Mouse (Mus musculus) left cerebral cortex, adult 2 months (tissue): ENCODE data around the gene Gpx2. TPM values are rescaled to one million over a fixed set of nuclear protein-coding genes. Genes with fewer than 3 reads are reported as not detected.

Experiments
- DNase-seq, 2 experiments: peaks; one replicate each; pipeline ENCODE4 v3.0.0; 2021 to 2022; ENCODE audit warnings: low spot score in 2 of 2, mixed read lengths in 1 of 2; ENCODE audit errors: extremely low spot score in 1 of 2
- H3K27ac ChIP-seq: fragments of 200-600 bp; 2 replicates; pipeline ENCODE4 v1.8.1; 2022
- H3K4me3 ChIP-seq: fragments of 200-600 bp; 2 replicates; pipeline ENCODE4 v1.8.1; 2022
- CTCF ChIP-seq: fragments of 200-600 bp; IDR thresholded peaks from 2 replicates; pipeline ENCODE4 v1.8.1; 2022; ENCODE audit warnings: antibody characterized with exemption, mild to moderate bottlenecking, moderate library complexity
- intact Hi-C: fragments of 180-260 bp; cut with DNase I; formaldehyde crosslinking; loops from one replicate; pipeline ENCODE4 v1.15.1; 2025
- total RNA-seq, 2 experiments: library from RNA; stranded (reverse); gene quantifications; 2 replicates each; pipeline ENCODE4 v1.2.3; 2021

Gpx2 gene
- total RNA-seq, 2 experiments from 2014 or later = 0.34 to 0.47 TPM

DNA sequence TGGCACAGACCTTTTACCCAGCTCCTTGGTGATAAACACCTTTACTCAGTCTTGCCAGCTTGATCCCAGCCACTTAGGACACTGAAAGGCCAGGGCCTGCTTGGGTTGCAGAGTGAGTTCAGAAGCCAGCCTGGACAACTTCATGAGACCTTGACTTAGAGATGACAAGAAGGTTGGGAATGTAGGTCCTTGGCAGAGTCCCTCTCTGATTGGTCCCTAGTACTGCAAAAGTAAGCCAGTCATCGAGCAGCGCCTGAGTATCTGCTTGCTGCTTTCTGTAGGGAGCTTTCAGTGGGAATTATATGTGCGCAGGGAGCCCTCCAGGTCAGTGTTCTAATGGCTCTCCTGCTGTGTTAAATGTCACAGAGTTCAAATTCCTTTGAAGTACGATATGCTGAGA lies 20.2 kb downstream of the Gpx2 start:
- intact Hi-C loops = no loop called here
- Histone ChIP-seq H3K27ac (no peak overlapping the region), H3K4me3 (no peak overlapping the region)
- TF ChIP-seq CTCF = no peak
- DNase-seq = no peak

DNA sequence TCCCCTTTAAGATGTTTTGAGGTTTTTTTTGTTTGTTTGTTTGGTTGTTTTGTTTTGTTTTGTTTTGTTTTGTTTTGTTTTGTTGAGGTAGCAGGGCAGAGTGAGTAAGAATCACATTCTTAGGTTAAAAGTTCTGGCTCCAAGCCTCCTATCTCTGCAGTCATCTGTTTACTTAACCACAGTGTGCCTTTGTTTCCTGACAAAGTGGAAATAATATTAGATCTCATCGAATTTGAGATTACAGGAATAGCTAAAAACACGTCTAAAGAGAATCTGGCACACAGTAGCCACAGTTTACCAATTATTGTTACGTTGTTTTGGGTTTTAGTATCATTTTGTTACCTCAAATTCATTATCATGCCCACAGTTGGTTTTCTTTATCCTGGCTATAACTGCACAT lies 20.7 kb downstream of the Gpx2 start:
- intact Hi-C loops = no loop called here
- Histone ChIP-seq H3K27ac (no peak overlapping the region), H3K4me3 (no peak overlapping the region)
- DNase-seq = no peak
- no peak for TF ChIP-seq CTCF

DNA sequence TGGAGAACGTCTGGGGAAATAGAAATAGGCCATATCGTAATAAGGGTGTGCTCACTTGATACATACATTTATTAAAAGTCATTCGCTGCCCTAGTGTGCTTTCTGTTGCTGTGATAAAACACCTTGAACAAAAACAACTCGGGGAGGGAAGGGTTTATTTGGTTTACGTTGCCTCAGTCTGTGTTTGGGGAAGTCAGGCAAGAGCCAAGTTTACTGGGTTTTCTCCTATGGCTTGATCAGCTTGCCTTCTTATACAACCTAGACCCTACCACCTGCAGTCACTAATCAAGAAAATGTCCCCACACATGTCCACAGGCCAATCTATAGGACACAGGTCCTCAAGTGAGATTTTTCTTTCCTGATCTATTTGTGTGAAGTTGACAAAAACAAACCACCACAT lies 23.8 kb downstream of the Gpx2 start:
- no peak for DNase-seq
- no peak for TF ChIP-seq CTCF
- intact Hi-C loops = no loop called here

DNA sequence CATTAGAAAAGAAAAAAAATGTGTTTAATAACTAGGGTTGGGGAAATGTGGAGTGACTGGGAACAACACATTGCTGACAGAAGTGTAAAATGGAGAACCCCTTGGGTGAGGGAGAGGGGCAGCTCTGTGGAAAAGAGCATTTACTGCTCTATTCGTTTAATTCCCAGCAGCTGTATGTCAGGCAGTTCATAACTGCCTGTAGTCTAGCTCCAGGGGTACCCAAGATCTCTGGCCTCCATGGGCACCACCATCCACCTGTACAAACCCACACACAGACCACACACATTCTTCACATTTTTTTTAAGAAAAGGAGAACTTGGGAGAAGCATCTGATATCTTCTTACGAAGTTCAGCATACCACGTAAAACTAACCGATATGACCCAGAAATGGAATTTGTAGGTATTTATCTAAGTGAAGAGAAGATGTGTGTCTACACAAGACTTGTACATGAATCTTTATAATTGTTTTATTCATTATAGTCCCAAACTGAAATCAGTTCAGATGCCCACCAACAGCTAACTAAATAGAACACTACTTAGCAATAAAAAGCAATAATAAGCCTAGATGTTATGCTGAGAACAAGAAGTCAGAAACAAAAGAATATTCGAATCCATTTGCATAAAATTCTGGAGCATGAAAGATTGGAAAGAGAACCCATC lies 24.4 kb downstream of the Gpx2 start:
- Histone ChIP-seq H3K27ac (no peak overlapping the region), H3K4me3 (no peak overlapping the region)
- DNase-seq = no peak
- no peak for TF ChIP-seq CTCF
- intact Hi-C loops = no loop called here

More for the DNA sequence above, 23.8 kb downstream of the Gpx2 start:
- Histone ChIP-seq H3K4me3 (no peak overlapping the region), H3K27ac (no peak overlapping the region)

DNA sequence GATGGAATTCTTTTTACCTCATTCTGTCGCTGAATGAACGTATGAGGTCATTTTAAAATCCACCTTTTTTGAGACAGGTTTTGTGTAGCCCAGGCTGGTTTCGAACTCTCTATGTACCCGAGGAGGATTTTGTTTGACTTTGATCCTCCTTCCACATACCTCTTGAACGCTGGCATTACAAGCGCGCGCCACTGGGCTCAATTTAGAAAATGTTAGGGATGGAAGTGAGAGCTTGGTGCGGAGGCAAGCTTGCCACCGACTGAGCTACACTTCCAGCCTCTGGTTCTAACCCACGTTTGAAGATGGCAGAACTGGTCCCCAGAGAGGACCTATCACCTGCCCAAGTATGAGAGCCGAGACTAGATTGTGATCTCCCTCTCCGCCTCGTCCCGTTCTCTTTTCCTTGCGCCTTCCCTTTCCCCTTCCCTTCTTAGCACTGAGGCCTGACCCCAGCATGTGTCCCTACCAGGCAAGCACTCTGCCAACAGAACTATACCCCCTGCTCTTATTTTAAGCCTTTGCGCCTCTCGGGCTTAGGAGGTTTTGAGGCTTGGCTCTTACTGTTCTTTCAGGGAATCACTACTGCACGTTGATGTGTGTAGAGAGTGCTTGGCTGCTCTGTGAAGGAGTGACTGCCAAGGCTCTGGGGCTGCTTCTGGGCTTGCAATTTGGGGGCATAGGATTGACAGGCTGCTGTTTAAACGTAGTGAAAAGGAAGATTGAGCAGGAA lies 29.3 kb downstream of the Gpx2 start:
- intact Hi-C loops = no loop called here
- H3K27ac ChIP-seq = peak overlapping the region; percentile 99
- H3K4me3 ChIP-seq = peak overlapping the region; percentile 87
- peak; percentile 1 for TF ChIP-seq CTCF
- no peak for DNase-seq

- intact Hi-C loops = no loop called here
- no peak for TF ChIP-seq CTCF
These were observed 30.0 kb downstream of the Gpx2 start, which contains the start of the genes Churc1 and Fntb for GRCm38 (mm10) chr12:76765354-76765851. TSS of gene Churc1 (plus strand) at chr12:76765538. TSS of gene Fntb (plus strand) at chr12:76765589.

DNA sequence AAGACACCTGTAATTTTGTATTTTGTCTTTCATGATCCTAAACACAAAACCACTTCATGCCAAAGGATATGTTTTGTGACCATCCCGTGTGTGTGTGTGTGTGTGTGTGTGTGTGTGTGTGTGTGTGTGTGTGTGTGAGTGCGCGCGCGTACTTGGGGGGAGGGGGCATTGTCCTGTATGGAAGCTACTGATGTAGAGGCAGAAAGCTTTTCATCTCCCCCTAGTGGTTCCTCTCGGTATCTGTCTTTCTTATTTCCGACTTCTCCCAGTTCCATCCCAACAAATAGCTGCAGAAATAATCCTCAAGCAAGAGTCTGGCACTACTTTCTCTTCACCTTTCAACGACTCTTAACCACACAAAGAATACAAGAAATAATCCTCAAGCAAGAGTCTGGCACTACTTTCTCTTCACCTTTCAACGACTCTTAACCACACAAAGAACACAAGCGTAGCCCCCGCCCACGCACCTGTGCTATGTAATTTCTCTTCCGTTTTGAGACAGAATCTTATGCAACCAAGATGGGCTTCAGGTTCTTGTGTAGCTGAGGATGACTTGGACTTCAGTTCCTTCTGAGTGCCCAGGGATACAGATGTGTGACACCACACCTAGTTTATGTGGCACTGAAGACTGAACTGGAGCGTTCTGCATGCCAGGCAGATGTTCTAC lies 42.6 kb downstream of the Gpx2 start:
- peak; percentile 66 for TF ChIP-seq CTCF
- intact Hi-C loops = no loop called here
- Histone ChIP-seq H3K27ac (no peak overlapping the region), H3K4me3 (no peak overlapping the region)
- DNase-seq = peak in 1 of 2 experiments; percentile 52

More at GRCm38 (mm10) chr12:76765354-76765851, 30.0 kb downstream of the Gpx2 start, which contains the start of the genes Churc1 and Fntb:
- DNase-seq = peak; percentile 77 to 85
- peak within 1 kb of the TSS; percentile 99 for H3K27ac ChIP-seq
- H3K4me3 ChIP-seq = peak within 1 kb of the TSS; percentile 87

DNA sequence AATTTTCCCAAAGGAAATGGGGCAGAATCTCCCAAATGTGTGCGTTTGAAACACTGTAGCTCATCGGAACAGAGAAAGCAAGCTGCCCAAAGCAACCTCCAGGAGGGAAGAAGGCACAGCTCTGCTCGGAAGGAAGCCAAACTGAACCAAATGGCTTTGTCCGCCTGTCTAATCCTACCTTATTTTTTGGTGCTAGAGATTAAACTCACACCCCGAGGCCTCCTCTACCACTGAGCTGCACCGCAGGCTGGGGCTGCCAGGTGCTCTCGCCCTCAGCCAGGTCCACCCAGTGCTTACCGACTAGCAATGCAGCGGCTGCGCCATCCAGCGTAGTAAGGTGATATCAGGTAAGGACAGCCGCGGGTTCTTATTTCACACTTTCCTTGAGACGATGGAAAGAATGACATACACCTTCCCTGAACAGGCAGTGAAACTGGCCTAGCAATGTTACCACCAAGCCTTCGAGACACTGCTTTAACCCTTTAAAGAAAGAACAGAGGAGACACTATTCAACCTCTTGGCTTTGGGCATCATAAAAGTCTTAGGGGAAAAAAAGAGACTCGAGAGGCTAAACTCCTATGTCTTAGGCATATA lies 44.4 kb downstream of the Gpx2 start:
- no peak overlapping the region for H3K27ac ChIP-seq
- no peak overlapping the region for H3K4me3 ChIP-seq
- no peak for TF ChIP-seq CTCF
- intact Hi-C loops = no loop called here
- no peak for DNase-seq

Other genes with a start within 250 kb of the Gpx2 start
- gene Sptb, start 85.0 kb downstream of the Gpx2 start, total RNA-seq = 100 to 1,000 TPM in 1 of 2 experiments, 10 to 100 TPM in 1; 96.7 to 104 TPM
- gene Churc1, start 30.0 kb downstream of the Gpx2 start, total RNA-seq = 10 to 100 TPM; 35.3 to 35.4 TPM
- 10 to 100 TPM; 27.9 to 28.4 TPM for gene Fntb, start 30.0 kb downstream of the Gpx2 start, total RNA-seq
- 100 to 1,000 TPM; 271 to 278 TPM for gene Rab15, start 27.4 kb upstream of the Gpx2 start, total RNA-seq
- gene Max, start 166.6 kb upstream of the Gpx2 start, total RNA-seq = 10 to 100 TPM; 79.3 to 81.0 TPM